Mouse (Mus musculus): ENCODE results near the gene Serpinf2. TPM values are rescaled to one million over a fixed set of nuclear protein-coding genes. Genes with fewer than 3 reads are reported as not detected.

The Serpinf2 gene
- polyA plus RNA-seq, 1 experiment, result 0.70 TPM

DNA sequence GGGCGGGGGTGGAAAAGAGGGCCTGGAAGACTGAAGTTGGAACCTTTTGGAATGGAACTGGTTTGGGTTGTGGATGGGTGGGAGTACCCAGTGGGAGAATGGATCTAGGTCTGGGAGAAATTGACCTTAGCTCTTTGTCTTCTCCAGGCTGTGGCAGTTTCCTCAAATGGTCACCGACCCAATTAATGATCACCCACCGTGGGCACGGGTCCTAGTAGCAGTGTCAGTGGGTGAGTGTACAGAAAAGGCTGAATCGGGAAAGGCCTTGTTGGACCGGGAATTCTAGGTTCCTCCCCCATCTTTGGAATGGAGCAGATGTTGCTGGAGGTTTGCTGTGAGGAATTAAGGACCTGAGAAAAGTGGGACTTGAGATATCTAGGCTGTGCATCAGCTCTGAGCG, 29.0 kb upstream of the Serpinf2 start:
- H3K27ac ChIP-seq (ENCODE audit: control insufficient read depth, insufficient read depth, low read depth, low read length, poor library complexity), result no peak overlapping the region
- 39% methylated on average over 7 of the region's 7 CpGs for WGBS
- TF ChIP-seq CTCF (IDR thresholded peaks at IDR 0.05; ENCODE audit: control insufficient read depth, insufficient read depth, low read length) (no peak), POLR2A (IDR thresholded peaks at IDR 0.05; ENCODE audit: borderline replicate concordance, control insufficient read depth, low read depth, low read length) (no peak)
- peak overlapping the region; percentile 48 for H3K4me3 ChIP-seq (replicated peaks; ENCODE audit: control insufficient read depth, low read depth, low read length)
- H3K4me1 ChIP-seq (ENCODE audit: control insufficient read depth, insufficient read depth, low read length), result no peaks in the 10 kb centered on the region; the same call in 1 of the 2 replicates

DNA sequence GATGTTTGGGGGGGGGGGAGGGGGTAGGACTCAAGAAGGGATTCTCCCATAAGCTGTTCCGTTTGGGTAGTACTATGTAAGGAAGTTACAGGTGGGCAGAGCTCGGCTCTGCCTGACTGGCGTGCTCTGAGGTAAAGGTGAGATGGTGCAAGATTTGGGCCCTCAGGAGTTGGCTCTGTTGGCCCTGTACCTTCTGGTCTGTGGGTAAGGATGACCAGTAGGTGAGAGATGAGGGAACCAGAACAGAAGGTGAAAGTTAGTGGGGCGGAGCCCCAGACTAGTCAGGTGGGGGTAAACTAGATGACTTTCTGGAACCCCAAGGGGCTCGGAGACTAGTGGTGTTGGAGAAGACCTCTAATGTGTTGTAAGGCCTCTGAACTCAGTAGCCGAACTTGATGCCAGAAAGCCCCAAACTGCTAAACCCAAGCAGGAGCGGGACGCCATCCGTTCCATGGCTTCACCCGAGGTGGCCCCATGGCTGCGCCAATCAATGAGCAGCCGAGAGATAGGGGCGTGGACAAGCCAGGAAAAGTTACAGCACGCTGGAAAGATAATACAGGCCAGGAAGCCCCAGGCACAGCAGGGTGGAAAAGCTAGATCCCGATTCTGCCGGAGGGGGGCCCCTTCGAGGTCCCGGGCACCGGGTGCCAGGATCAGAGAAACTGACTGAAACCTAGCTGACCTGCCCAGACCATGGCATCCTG, 28.3 kb upstream of the Serpinf2 start:
- no peak overlapping the region for H3K27ac ChIP-seq (ENCODE audit: control insufficient read depth, insufficient read depth, low read depth, low read length, poor library complexity)
- H3K4me3 ChIP-seq (replicated peaks; ENCODE audit: control insufficient read depth, low read depth, low read length), result peak overlapping the region; percentile 48
- TF ChIP-seq CTCF (IDR thresholded peaks at IDR 0.05; ENCODE audit: control insufficient read depth, insufficient read depth, low read length), result no peak
- no peak for TF ChIP-seq POLR2A (IDR thresholded peaks at IDR 0.05; ENCODE audit: borderline replicate concordance, control insufficient read depth, low read depth, low read length)
- WGBS, result 18% methylated on average over 19 of the region's 19 CpGs
- H3K4me1 ChIP-seq (ENCODE audit: control insufficient read depth, insufficient read depth, low read length), result no peaks in the 10 kb centered on the region; the same call in 1 of the 2 replicates

DNA sequence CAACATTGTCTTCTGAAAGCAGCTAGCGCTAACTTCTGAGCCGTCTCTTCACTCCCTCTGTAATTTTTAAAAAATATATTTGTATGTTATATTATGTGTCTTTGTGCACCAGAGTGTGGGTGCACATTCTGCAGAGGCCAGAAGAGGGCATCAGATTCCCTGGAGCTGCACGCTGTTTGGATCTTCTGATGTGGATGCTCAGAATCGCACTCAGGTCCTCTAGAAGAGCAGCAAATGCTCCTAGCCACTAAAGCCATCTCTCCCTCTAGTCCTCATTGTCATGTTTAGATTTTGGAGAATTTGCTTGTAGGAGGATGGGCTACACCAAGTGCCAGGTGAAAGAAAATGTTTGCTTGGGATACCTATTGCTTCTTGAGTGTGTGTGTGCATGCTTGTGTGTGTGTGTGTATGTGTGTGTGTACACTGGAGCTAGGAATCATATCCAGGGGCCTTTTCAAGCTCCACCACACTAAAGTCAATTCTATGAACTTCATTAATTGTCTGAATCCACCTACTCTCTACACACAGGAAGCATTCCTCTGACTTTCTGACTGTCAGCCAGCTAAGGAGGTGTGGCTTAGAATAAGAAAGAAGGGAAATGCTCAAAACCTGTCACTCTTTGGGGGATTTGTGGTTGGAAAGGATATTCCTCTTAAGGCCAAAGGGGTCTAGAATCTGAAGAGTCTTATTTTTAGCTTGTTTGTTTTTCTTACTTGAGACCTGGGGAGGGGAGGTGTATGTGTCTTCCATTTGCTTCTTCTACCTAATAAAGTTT, 27.5 kb upstream of the Serpinf2 start:
- TF ChIP-seq CTCF (IDR thresholded peaks at IDR 0.05; ENCODE audit: control insufficient read depth, insufficient read depth, low read length), result peak; percentile 32; the same call in 1 of the 2 replicates
- TF ChIP-seq POLR2A (IDR thresholded peaks at IDR 0.05; ENCODE audit: borderline replicate concordance, control insufficient read depth, low read depth, low read length), result no peak
- Histone ChIP-seq H3K4me3 (replicated peaks; ENCODE audit: control insufficient read depth, low read depth, low read length) (no peak overlapping the region), H3K4me1 (ENCODE audit: control insufficient read depth, insufficient read depth, low read length) (no peaks in the 10 kb centered on the region; the same call in 1 of the 2 replicates), H3K27ac (ENCODE audit: control insufficient read depth, insufficient read depth, low read depth, low read length, poor library complexity) (no peak overlapping the region)
- WGBS, result 95% methylated on average over 4 of the region's 4 CpGs

DNA sequence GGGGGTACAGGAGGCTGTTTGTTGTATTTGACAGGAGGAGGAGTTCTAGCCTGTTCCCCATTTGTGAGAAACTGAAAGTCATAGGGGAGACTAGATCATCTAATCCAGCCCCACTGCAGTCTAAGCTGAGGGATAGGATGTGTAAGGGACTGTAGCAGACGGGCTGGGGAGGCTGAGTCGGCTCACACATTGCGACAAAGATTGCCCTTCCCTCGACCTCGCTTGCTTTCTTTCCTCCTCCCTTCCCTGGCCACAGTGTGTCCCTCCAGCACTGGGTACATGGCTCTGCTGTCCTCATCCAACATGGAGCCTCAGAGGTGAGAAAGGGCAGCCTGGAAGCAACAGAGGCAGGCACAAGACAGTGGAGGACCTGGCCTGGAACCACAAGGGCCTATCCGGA, 25.7 kb upstream of the Serpinf2 start:
- no peak overlapping the region for H3K4me3 ChIP-seq (replicated peaks; ENCODE audit: control insufficient read depth, low read depth, low read length)
- TF ChIP-seq POLR2A (IDR thresholded peaks at IDR 0.05; ENCODE audit: borderline replicate concordance, control insufficient read depth, low read depth, low read length), result no peak
- TF ChIP-seq CTCF (IDR thresholded peaks at IDR 0.05; ENCODE audit: control insufficient read depth, insufficient read depth, low read length), result no peak
- WGBS, result 80% methylated on average over 6 of the region's 6 CpGs
- no peaks in the 10 kb centered on the region; the same call in 1 of the 2 replicates for H3K4me1 ChIP-seq (ENCODE audit: control insufficient read depth, insufficient read depth, low read length)
- H3K27ac ChIP-seq (ENCODE audit: control insufficient read depth, insufficient read depth, low read depth, low read length, poor library complexity), result no peak overlapping the region

DNA sequence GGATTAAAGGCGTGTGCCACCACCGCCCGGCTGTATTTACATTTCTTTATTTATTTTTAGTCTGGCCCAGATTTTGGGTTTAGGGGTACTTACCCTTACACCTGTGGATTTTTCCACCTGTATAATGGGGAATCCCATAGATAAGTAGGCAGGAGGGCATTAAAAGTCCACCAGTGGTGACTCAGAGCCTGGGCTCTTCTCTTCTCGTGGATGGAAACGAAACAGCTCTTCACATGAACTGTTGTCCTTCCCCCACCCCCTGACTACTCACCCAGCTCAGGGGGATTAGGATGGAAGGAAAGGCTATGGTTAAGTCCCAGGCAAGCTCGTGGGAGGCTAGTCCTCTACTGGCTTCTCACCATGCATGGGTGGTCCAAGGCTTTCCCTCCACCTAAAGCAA, 25.0 kb upstream of the Serpinf2 start:
- no peak overlapping the region for H3K4me3 ChIP-seq (replicated peaks; ENCODE audit: control insufficient read depth, low read depth, low read length)
- no peaks in the 10 kb centered on the region; the same call in 1 of the 2 replicates for H3K4me1 ChIP-seq (ENCODE audit: control insufficient read depth, insufficient read depth, low read length)
- 90% methylated on average over 6 of the region's 6 CpGs for WGBS
- TF ChIP-seq CTCF (IDR thresholded peaks at IDR 0.05; ENCODE audit: control insufficient read depth, insufficient read depth, low read length) (no peak), POLR2A (IDR thresholded peaks at IDR 0.05; ENCODE audit: borderline replicate concordance, control insufficient read depth, low read depth, low read length) (no peak)
- H3K27ac ChIP-seq (ENCODE audit: control insufficient read depth, insufficient read depth, low read depth, low read length, poor library complexity), result no peak overlapping the region

DNA sequence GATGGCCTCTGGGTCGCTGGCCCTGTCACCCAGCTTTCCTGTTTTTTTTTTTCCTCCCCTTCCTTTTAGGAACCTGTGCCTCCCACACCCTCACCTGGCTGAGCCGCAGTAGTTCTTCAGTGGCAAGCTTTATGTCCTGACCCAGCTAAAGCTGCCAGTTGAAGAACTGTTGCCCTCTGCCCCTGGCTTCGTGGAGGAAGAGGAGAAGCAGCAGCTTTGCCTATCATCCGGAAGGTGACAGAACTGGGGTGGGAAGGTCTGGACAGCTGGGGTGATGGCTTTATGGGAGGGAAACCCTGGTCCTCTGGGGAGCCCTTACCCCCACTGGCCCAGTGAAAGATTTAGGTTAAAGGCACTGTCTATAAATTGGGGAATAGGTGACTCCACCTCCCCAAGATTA, 24.2 kb upstream of the Serpinf2 start:
- H3K4me3 ChIP-seq (replicated peaks; ENCODE audit: control insufficient read depth, low read depth, low read length), result no peak overlapping the region

DNA sequence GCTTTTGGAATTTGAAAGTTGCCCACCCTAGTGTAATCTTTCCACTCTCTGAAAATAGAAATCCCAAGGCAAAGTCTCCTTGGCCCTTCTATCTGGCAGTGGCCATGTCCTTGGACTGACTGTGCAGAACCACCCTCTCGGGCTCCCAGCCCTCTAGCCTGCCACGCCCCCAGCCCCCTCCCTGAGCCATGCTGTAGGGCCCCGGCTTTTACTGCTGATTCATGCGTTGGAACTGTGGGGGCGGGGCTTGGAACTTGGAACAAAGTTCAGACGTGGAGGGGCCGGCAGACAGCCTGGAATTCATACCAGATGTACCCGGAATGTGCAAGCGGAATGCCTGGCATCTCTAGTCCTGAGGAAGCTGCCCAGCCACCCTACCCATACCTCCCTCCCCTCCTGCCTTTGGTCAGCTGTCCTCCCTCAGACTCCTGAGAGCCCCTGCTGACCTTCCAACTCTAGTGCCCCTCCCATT, 23.5 kb upstream of the Serpinf2 start:
- peaks cover 5% of the 10 kb centered on the region; the same call in 1 of the 2 replicates for H3K4me1 ChIP-seq (ENCODE audit: control insufficient read depth, insufficient read depth, low read length)
- H3K27ac ChIP-seq (ENCODE audit: control insufficient read depth, insufficient read depth, low read depth, low read length, poor library complexity), result peak overlapping the region; percentile 74
- WGBS, result 16% methylated on average over 9 of the region's 9 CpGs
- H3K4me3 ChIP-seq (replicated peaks; ENCODE audit: control insufficient read depth, low read depth, low read length), result peak overlapping the region; percentile 46
- TF ChIP-seq POLR2A (IDR thresholded peaks at IDR 0.05; ENCODE audit: borderline replicate concordance, control insufficient read depth, low read depth, low read length) (no peak), CTCF (IDR thresholded peaks at IDR 0.05; ENCODE audit: control insufficient read depth, insufficient read depth, low read length) (no peak)

More for the DNA sequence above, 24.2 kb upstream of the Serpinf2 start:
- peaks cover 3% of the 10 kb centered on the region; the same call in 1 of the 2 replicates for H3K4me1 ChIP-seq (ENCODE audit: control insufficient read depth, insufficient read depth, low read length)
- no peak overlapping the region for H3K27ac ChIP-seq (ENCODE audit: control insufficient read depth, insufficient read depth, low read depth, low read length, poor library complexity)
- WGBS, result 84% methylated on average over 4 of the region's 4 CpGs
- no peak for TF ChIP-seq POLR2A (IDR thresholded peaks at IDR 0.05; ENCODE audit: borderline replicate concordance, control insufficient read depth, low read depth, low read length)
- TF ChIP-seq CTCF (IDR thresholded peaks at IDR 0.05; ENCODE audit: control insufficient read depth, insufficient read depth, low read length), result no peak

DNA sequence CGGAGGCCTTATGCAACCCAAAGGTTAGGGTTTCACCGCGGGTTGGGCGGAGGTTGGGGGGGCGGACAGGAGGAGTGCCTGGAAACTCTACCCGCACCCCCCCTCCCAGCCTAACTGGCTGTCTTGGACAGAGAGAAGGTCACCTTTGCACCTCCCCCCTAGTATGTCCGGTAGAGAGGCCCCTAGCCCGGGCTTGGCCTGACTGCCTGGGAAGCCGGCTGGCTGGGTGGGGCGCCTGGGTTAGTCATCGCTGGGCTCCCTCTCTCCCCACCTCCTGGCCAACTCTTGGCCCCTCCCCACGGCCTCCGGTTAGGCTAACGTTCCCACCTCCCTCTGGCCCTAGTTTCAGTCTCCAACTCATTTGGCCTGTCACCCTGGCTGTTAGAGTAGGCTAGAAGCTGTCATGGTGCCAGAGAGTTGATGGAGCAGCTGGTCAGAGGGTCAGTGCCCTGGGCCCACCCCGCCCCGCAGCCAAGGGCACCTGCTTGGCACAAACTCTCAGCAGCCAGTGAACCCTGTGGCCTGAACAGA, 22.9 kb upstream of the Serpinf2 start:
- no peak for TF ChIP-seq POLR2A (IDR thresholded peaks at IDR 0.05; ENCODE audit: borderline replicate concordance, control insufficient read depth, low read depth, low read length)
- peaks cover 5% of the 10 kb centered on the region; the same call in 1 of the 2 replicates for H3K4me1 ChIP-seq (ENCODE audit: control insufficient read depth, insufficient read depth, low read length)

More for the DNA sequence above, 22.9 kb upstream of the Serpinf2 start:
- Histone ChIP-seq H3K27ac (ENCODE audit: control insufficient read depth, insufficient read depth, low read depth, low read length, poor library complexity) (peak overlapping the region; percentile 74), H3K4me3 (replicated peaks; ENCODE audit: control insufficient read depth, low read depth, low read length) (peak overlapping the region; percentile 75)
- WGBS, result 9% methylated on average over 16 of the region's 16 CpGs

Measured in bone marrow, adult 2 months (tissue).